Mouse (Mus musculus) small intestine, adult 2 months (tissue): ENCODE data around the gene Hgf. TPM values are rescaled to one million over a fixed set of nuclear protein-coding genes. Genes with fewer than 3 reads are reported as not detected.

Experiments used
- H3K27ac ChIP-seq: fragments of 200-500 bp; 2 replicates; pipeline ENCODE4 v1.5.1; 2012; ENCODE audit warnings: low read depth, low read length, control low read depth, inconsistent platforms; ENCODE audit not compliant: insufficient read depth
- H3K27me3 ChIP-seq: fragments of 200-500 bp; 2 replicates; pipeline ENCODE4 v1.6.1; 2012; ENCODE audit warnings: mild to moderate bottlenecking, moderate library complexity, low read length, inconsistent platforms; ENCODE audit not compliant: control insufficient read depth, insufficient read depth
- H3K36me3 ChIP-seq: fragments of 200-500 bp; 2 replicates; pipeline ENCODE4 v1.6.1; 2012; ENCODE audit warnings: mild to moderate bottlenecking, low read length, control low read depth, inconsistent platforms; ENCODE audit not compliant: control insufficient read depth, insufficient read depth
- H3K4me1 ChIP-seq: fragments of 200-500 bp; 2 replicates; pipeline ENCODE4 v1.6.1; 2012; ENCODE audit warnings: low read length, inconsistent platforms, mixed read lengths; ENCODE audit not compliant: control insufficient read depth, insufficient read depth, insufficient read length
- H3K4me3 ChIP-seq: fragments of 200-500 bp; 2 replicates; pipeline ENCODE4 v1.5.1; 2012; ENCODE audit warnings: low read depth, mild to moderate bottlenecking, control low read depth, inconsistent platforms, low read length, moderate library complexity
- CTCF ChIP-seq: fragments of 200-500 bp; IDR thresholded peaks from 2 replicates; pipeline ENCODE4 v1.5.1; 2012; ENCODE audit warnings: low read depth, mild to moderate bottlenecking, control low read depth, inconsistent platforms, low read length, moderate library complexity, mixed read lengths; ENCODE audit not compliant: insufficient replicate concordance, insufficient read length; ENCODE audit errors: extremely low read depth
- POLR2A ChIP-seq: fragments of 200-500 bp; IDR thresholded peaks from 2 replicates; pipeline ENCODE4 v1.6.1; 2012; ENCODE audit warnings: low read depth, mild to moderate bottlenecking, control low read depth, inconsistent platforms, low read length, moderate library complexity
- WGBS: fragments of 180-500 bp; shearing (Covaris S2); methylation state at CpG from one replicate; pipeline ENCODE4 v1.1.7; 2018; 5-methylcytosine and 5-hydroxymethylcytosine counted together
- polyA plus RNA-seq: library from polyadenylated mRNA; depleted of rRNA; stranded (reverse); fragments of >200 nt; gene quantifications from 2 replicates; pipeline ENCODE4 v1.2.3, GENCODE M21; 2012

Gene Hgf
- polyA plus RNA-seq, 1 experiment, result 0.27 TPM

DNA sequence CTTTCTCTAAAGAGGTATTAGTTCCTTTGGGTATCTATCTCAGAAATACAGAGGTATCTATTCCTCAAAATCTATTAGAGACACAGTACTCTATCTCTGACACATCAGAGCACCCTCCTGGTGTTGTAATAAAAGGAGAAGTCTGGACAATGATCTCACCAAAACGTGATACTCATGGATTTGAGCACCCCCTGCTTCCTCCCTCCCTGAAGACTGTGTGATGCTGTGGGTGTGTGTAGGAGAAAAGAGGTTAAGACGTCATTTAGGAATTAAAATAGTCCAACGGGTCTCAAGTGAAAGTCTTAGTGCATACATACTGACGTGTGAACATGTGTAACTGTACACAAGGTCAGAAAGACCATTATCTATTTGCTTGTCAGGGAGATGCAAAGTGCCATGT lies 648 bp upstream of the Hgf start:
- no peaks in the 10 kb centered on the region for H3K27me3 ChIP-seq
- whole genome bisulfite sequencing, result 55% methylated on average over 4 of the region's 4 CpGs
- H3K4me3 ChIP-seq, result no peak overlapping the region
- peaks cover 4% of the 10 kb centered on the region; the same call in 1 of the 2 replicates for H3K4me1 ChIP-seq
- no peak for TF ChIP-seq POLR2A
- TF ChIP-seq CTCF, result no peak
- H3K27ac ChIP-seq, result no peak overlapping the region
- no peaks in the 10 kb centered on the region for H3K36me3 ChIP-seq

DNA sequence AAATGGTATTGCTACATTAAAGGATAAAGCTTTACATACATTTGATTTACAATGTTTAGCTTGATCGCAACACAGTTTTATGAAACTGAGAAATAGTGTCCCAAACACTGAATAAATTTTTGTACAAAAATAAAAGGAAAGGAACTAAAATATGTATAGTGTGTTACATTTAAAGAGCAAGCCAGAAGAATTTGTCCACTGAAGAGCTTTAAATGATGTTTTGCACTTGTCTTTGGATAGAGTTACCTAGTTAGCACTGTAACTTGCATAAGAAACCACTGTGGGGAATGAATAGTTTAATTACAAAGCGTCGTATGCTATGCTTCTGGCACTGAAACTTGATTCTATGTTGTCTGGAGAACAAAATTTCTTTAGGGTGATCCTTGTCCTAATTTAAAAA lies 7.0 kb downstream of the Hgf start:
- Histone ChIP-seq H3K4me3 (no peak overlapping the region), H3K36me3 (no peaks in the 10 kb centered on the region), H3K27ac (no peak overlapping the region), H3K4me1 (no peaks in the 10 kb centered on the region), H3K27me3 (no peaks in the 10 kb centered on the region)
- TF ChIP-seq CTCF (no peak), POLR2A (no peak)
- 88% methylated on average over 3 of the region's 3 CpGs for WGBS

DNA sequence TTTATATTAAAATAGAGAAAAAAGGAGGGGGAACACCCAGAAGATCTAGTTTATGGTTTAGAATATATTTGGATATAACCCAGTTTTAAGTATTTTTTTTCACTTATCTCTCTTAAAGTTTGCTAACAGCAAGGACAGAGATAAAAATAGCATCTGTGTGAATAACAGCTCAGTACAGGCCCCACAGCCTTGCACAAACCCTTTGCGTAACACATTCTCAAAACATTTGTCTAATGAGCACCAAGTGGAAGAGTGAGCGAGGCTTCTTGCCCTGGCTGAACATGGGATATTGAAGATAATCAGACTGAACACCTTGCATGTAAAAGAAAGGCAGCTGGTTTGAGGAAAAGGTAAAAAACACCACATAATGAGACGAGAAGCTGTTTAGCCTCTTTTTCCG lies 15.7 kb downstream of the Hgf start:
- TF ChIP-seq POLR2A (no peak), CTCF (no peak)
- Histone ChIP-seq H3K27ac (no peak overlapping the region), H3K4me3 (no peak overlapping the region), H3K36me3 (no peaks in the 10 kb centered on the region), H3K4me1 (no peaks in the 10 kb centered on the region), H3K27me3 (no peaks in the 10 kb centered on the region)
- 78% methylated on average over 4 of the region's 4 CpGs for WGBS

DNA sequence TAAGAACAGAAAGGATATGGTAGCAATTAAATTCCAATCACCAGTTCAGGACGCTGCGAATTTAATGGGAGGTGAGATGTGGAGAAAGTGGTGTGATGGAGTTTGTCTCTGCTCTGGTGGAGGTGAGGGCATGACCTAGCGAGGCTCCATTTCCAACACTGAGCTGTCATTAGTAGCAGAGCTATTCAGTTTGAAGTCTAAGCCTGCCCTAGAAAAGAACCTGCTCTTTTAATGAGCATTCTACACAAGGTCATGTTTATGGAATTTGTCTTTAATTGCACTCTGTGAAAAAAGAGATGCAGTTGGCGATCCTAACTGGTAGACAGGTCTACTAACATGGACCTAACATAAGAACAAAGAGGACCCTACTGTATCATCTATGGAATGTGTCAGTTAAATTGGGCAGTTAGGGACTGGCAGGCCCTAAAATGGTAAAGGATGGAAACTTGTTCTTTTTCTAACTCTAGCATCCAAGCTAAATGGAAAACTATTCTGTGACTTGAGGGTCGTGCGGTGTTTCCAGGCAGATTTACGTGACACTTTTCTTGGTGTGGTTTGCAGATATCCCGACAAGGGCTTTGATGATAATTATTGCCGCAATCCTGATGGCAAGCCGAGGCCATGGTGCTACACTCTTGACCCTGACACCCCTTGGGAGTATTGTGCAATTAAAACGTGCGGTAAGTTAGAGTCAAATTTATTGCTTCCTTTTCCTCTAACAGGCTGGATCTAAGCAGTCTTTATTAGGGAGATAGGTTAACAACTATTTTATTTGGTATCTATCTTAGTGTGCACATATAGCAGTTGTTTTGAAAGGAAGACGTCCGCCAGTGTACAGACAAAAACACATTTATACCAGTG lies 24.8 kb downstream of the Hgf start:
- TF ChIP-seq CTCF, result no peak
- TF ChIP-seq POLR2A, result no peak
- 66% methylated on average over 14 of the region's 14 CpGs for WGBS
- H3K27me3 ChIP-seq, result no peaks in the 10 kb centered on the region
- H3K4me3 ChIP-seq, result no peak overlapping the region
- no peaks in the 10 kb centered on the region; the same call in 1 of the 2 replicates for H3K36me3 ChIP-seq
- H3K27ac ChIP-seq, result no peak overlapping the region
- no peaks in the 10 kb centered on the region for H3K4me1 ChIP-seq

DNA sequence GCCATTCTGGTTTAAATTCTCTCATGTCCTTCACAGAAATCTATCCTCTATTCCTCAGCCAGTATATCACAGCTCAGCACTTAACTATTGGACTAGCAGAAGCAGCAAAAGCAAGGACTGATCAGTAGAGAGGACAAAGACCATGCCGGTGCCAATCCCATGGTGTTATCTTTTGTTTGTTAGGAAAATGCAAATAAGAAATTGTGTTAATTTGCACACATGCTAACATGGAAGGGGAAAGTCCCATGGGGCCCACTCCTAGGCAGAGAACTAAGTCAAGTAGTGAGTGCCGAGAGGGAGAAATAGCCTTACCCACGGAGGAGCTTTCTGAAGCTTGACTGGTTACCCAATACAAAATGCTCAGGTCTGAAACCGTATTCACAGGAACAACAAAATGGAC lies 42.4 kb downstream of the Hgf start:
- 80% methylated on average over 4 of the region's 4 CpGs for WGBS
- Histone ChIP-seq H3K27ac (no peak overlapping the region), H3K27me3 (no peaks in the 10 kb centered on the region), H3K36me3 (no peaks in the 10 kb centered on the region), H3K4me3 (no peak overlapping the region), H3K4me1 (no peaks in the 10 kb centered on the region)
- TF ChIP-seq POLR2A (no peak), CTCF (no peak)

DNA sequence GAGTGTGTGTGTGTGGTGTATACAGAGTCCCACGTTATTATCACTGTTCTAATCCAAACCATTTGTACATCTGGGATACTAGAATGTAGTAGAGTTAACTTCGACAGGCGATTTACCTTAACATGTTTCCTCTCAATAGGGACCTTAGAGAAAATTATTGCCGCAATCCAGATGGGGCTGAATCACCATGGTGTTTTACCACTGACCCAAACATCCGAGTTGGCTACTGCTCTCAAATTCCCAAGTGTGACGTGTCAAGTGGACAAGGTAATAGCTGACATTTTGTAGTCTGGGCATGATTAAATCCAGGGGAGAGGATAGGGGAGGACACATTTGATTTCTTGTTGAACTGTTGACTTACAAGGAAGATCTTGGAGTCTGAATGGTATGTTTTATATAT lies 44.7 kb downstream of the Hgf start:
- no peak for TF ChIP-seq POLR2A
- TF ChIP-seq CTCF, result no peak
- Histone ChIP-seq H3K36me3 (no peaks in the 10 kb centered on the region), H3K27ac (no peak overlapping the region), H3K4me1 (no peaks in the 10 kb centered on the region), H3K4me3 (no peak overlapping the region), H3K27me3 (no peaks in the 10 kb centered on the region)
- 73% methylated on average over 6 of the region's 6 CpGs for WGBS

DNA sequence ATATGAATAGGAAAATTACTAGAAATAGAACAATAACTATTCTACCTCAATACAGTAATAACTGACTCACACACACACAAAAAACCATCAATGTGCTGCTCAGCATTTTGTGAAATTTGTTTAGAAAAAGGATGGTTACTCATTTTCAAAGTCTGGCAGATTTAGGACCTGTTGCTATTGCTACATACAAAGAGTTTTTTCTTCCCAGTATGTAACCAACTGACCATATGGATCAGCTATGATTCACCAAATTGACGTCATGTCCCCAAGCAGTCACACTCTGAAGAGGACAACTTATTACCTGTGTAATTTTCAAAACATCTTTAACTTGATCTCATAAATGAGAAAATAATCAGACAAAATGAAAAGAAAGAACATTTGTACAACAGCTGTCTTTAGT lies 48.2 kb downstream of the Hgf start:
- no peak overlapping the region for H3K4me3 ChIP-seq
- 83% methylated on average over 1 of the region's 1 CpGs for WGBS
- no peaks in the 10 kb centered on the region for H3K27me3 ChIP-seq
- H3K27ac ChIP-seq, result no peak overlapping the region
- TF ChIP-seq CTCF, result no peak
- no peak for TF ChIP-seq POLR2A
- no peaks in the 10 kb centered on the region for H3K4me1 ChIP-seq
- no peaks in the 10 kb centered on the region for H3K36me3 ChIP-seq
